Mouse (Mus musculus): ENCODE measurements around the gene Luzp1.

Luzp1 gene

GRCm38 (mm10) chr4:136461761-136462085 is 7.8 kb upstream of the Luzp1 start:
- in situ Hi-C loops (cut with MboI; ENCODE audit: low sequenced_read_pairs), result no loop called here

DNA sequence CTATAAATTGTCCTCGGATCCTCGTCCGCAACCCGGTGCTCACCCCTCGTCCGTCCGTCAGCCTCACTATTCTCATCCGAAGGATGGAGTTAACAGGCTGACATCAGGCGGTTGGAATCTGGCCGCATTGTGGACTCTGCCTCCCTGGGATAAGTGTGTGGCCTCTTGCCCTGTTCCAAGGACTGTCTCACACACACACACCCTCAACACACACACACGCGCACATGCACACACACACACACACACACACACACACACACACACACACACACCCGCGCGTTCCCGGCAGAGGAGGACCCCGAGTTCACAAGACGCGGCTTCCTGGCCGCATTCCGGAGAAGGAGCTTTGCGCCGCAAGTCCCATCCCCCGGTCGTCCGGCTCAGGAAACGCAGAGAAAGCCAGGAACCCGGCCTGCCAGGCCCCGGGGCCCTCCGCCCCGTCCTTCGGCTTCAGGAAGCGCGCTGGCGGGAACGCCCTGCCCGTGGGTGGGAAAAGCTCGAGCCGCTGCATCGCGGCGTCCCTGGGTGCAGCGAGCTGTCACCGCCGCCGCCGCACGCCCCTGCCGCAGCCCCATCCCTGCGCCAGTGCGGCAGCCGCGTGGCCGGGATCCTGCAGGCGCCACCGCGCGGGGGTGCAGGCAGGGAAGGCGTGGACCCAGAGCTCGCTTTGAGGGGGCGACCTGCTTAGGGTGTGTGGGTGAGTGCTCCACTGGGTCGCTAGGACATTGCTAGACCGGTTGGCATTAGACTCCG is 7.3 kb upstream of the Luzp1 start, which contains the start of gene 6030445D17Rik:
6030445D17Rik (plus strand) TSS at position 165 of the 753 bp plus-strand sequence.
- in situ Hi-C loops (cut with MboI; ENCODE audit: low sequenced_read_pairs), result no loop called here

- in situ Hi-C loops (cut with MboI; ENCODE audit: low sequenced_read_pairs), result no loop called here
Measured at GRCm38 (mm10) chr4:136462839-136463178, 6.8 kb upstream of the Luzp1 start.

DNA sequence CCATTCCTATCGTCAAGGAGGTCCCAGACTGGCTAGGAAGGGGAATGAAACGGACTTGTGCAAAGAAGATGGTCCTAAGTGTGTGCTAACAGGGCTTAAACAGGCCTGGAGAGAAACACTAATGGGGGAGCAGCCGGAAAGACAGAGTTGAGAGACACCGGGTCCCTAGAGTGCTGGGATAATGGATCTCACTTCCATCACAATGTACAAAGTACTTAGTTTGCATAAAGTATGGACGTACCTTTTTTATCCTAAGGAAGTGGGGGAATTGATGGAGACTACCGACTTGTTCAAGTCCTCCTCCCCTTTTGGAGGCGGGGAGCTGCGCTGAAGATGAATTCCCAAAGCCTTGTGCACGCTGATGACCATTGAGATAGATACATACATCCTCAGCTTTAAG is 6.1 kb upstream of the Luzp1 start:
- in situ Hi-C loops (cut with MboI; ENCODE audit: low sequenced_read_pairs), result no loop called here

DNA sequence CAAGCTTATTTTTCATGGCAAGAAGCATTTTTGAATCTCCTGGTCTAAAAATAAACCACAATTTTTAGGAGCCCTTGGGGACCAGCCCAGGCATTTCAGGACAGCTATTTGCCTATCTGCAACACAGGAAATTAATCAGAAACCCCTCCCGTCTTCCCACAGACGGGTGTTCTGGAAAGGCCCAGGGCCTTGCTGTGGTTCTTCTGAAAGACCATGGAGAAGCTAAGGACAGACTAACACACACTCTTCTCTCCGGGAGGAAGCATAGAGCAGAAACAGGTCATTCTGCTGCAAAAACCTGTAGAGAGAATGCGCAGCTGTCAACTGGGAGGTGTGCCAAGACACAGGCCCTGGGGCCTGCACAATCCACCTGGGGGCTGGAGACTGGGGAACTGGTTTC is 3.3 kb upstream of the Luzp1 start:
- in situ Hi-C loops (cut with MboI; ENCODE audit: low sequenced_read_pairs), result no loop called here

- in situ Hi-C loops (cut with MboI; ENCODE audit: low sequenced_read_pairs), result no loop called here
Measured at GRCm38 (mm10) chr4:136468553-136469327, 821 bp upstream of the Luzp1 start.

GRCm38 (mm10) chr4:136469941-136470346 is 383 bp downstream of the Luzp1 start:
- in situ Hi-C loops (cut with MboI; ENCODE audit: low sequenced_read_pairs), result no loop called here

- in situ Hi-C loops (cut with MboI; ENCODE audit: low sequenced_read_pairs), result no loop called here
Measured at GRCm38 (mm10) chr4:136470347-136471071, 948 bp downstream of the Luzp1 start.

- in situ Hi-C loops (cut with MboI; ENCODE audit: low sequenced_read_pairs), result no loop called here
Measured at GRCm38 (mm10) chr4:136476692-136477091, 7.1 kb downstream of the Luzp1 start.

DNA sequence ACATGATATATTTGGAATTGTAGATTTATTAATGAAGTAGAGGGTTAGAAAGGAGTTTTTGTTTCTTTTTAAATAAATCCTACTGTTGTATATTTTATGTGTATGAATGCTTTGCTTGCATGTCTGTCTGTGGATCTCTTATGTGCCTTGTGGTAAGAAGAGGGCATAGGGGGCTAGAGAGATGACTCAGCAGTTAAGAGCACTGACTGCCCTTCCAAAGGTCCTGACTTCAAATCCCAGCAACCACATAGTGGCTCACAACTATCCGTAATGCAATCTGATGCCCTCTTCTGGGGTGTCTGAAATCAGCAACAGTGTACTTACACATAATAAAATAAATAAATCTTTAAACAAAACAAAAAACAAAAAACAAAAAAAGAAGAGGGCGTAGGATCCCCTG is 17.0 kb downstream of the Luzp1 start:
- in situ Hi-C loops (cut with MboI; ENCODE audit: low sequenced_read_pairs), result no loop called here

GRCm38 (mm10) chr4:136495993-136496392 is 26.4 kb downstream of the Luzp1 start:
- in situ Hi-C loops (cut with MboI; ENCODE audit: low sequenced_read_pairs), result no loop called here

GRCm38 (mm10) chr4:136505426-136506215 is 36.1 kb downstream of the Luzp1 start:
- in situ Hi-C loops (cut with MboI; ENCODE audit: low sequenced_read_pairs), result no loop called here

DNA sequence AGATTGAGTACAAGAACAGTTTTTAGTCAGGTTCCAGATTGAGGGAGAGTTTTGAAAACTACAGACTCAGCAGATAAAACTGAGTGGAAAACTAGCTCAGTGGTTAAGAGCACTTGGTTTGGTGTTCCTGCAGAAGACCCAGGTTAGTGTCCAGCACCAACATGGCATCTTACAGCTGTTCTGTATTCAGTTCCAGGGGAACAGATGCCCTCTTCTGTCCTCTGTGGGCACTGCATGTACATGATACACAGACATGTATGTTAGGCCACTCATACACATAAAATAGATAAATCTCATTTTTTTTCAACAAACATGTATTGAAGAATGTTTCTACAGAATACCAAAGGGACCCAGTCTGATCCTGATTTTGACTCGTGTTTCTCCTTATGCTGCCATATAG is 40.3 kb downstream of the Luzp1 start:
- in situ Hi-C loops (cut with MboI; ENCODE audit: low sequenced_read_pairs), result no loop called here

DNA sequence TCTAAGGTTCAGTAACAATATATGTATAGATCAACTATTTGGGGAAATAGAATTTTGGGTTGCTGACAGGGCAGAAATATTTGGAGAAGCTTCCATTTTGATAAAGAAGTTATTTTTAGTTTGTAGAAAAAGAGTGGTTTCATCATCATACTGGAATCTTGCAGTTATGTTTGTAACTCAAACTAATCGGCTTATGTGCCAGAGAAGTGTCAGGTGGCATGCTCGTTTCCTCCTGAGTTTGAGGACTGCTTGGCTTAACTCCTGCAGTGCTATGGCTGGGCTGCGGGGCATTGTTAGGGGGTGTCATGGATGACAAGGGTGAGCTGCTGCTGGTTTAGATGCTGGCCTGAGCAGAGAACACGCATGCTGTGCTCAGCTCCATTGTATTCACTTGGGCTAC is 42.1 kb downstream of the Luzp1 start:
- in situ Hi-C loops (cut with MboI; ENCODE audit: low sequenced_read_pairs), result no loop called here

DNA sequence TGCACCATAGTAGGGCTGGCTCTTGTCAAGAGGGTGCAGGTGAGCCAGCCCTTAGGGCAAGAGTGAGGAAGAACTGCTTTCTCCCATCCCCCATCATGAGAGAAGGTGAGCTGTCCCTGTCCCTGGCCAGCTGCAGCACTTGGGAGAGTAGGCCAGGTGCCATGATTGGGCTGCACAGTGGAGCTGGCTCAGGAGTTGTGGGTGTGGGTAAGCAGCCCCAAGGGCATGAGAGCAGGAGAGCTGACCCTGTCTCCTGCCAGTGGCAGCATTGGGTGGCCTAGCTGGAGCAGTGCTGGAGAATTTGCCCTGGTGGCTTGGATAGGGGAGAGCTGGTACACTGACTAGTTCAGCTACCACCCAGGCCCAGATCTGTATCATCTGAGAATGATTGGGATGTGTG is 43.3 kb downstream of the Luzp1 start:
- in situ Hi-C loops (cut with MboI; ENCODE audit: low sequenced_read_pairs), result no loop called here

- in situ Hi-C loops (cut with MboI; ENCODE audit: low sequenced_read_pairs), result no loop called here
Measured at GRCm38 (mm10) chr4:136518141-136518540, 48.6 kb downstream of the Luzp1 start.

- in situ Hi-C loops (cut with MboI; ENCODE audit: low sequenced_read_pairs), result no loop called here
Measured at GRCm38 (mm10) chr4:136518576-136518975, 49.0 kb downstream of the Luzp1 start.

DNA sequence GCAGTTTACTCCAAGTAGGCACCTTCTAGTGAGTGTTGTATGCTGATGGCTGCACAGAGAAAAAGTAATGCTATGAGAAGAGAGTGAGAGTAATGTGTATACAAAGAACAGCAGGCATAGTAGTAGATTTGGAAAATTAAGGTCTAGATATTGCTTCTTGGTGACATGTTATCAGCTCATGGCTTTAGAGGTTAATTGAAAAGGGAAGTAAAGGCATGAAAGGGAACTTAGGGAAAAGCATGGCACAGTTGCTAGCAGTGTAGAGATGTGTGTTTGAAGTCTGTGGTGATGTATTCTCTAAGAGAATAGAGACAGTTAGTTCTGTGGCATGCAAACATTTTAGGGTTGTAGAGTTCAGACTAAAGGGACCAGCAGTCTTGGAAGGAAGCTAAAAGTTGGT is 50.3 kb downstream of the Luzp1 start:
- in situ Hi-C loops (cut with MboI; ENCODE audit: low sequenced_read_pairs), result no loop called here

DNA sequence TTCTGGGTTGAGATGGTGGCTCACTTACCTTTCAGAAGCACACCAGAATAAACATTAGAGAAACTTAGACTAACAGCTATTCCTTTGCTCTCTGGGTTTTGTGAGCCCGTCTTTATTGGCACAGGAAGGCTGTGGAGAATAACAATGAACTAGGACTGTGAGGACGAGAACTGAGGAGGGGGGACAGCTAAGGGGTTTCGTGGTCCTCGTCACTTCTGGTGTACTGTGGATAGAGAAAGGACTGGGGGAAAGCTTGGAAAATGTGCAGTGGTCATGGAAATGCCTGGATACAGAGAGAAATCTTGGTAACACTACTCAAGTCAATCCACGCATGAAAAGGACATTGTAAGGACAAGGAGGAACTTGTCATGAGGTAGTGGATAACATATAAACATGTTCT is 52.3 kb downstream of the Luzp1 start:
- in situ Hi-C loops (cut with MboI; ENCODE audit: low sequenced_read_pairs), result no loop called here

DNA sequence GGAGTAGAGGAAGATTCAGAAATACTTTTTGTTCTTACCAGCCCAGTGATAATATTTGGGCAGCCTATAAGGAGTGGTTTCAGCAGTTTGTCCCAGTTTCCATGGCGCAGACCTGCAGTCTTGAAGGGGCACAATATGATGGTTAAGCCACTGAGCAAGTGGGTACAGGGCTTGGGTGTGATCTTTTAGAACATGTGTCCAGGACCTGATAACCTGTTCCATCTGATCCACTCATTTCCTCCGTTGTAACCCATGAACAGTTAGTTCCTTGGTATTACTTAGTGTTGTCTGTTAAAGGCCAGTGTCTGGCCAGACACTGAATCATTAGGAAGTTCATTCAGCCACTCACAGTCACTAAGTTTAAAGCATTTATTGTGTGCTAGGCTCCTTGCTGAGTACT is 54.7 kb downstream of the Luzp1 start:
- in situ Hi-C loops (cut with MboI; ENCODE audit: low sequenced_read_pairs), result no loop called here

- in situ Hi-C loops (cut with MboI; ENCODE audit: low sequenced_read_pairs), result no loop called here
Measured at GRCm38 (mm10) chr4:136526412-136526811, 56.9 kb downstream of the Luzp1 start.
